In the genomic region with DNA sequence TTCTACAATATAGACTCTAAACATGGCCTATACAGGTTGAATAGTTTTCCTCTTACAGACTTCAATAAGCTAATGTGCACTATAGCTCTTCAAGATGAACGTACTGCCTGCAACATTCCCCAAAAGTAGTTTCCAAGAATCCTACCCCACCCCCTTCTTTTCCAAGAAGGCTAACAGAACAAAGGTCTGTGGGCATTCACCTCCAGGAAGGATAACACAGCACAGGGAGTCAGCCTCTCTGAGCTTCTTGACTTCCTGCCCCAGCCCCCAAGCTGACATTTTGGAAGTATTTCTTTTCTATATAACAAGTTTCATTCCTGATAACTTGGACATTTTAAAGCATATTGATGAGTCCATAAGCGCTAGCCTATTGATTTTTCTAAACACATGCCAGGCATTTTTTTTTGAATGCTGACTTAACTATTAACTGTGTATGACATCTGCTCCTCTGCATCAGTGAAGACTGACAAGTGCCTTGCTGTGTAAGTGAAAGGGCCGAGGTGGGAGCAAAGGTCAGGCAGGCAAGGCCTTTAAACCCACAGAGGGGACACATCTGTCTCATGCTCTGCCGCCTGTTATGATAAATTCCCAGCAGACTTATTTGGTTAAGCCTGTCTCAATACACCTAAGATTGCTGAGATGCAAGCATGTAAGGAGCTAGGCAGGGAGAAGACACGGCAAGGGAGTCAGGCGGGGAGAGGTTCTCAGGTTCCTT, we compare ENCODE assay signal across 29 mouse cellular contexts.
A peak's percentile ranks its signal among the peaks of the same experiment; 100 is the strongest.
DNase-seq lines count a peak whose midpoint lies in the region; ATAC-seq and TF ChIP-seq lines count a peak whose summit lies in the region.
"Had no signal": no experiment of that assay in that cellular context is flagged by ENCODE, and none has a peak within 500 bp of the region (broad histone marks: within the 10 kb centered on the region; RNA-seq: fewer than 3 reads in every experiment).

No protein-coding gene starts in this region.

- no peak overlapping the region for H3K9ac ChIP-seq in midbrain, embryonic 11.5 days (ENCODE audit: low read length)
- no peak overlapping the region for H3K9ac ChIP-seq in midbrain, embryonic 14.5 days (replicated peaks; ENCODE audit: low read length)
- H3K9ac ChIP-seq: forebrain, embryonic 12.5 days; forebrain, postnatal 0 days; hindbrain, embryonic 12.5 days; liver, embryonic 14.5 days; midbrain, embryonic 12.5 days had no signal

- ATAC-seq in midbrain, embryonic 11.5 days (ENCODE audit: low FRiP score): no peak
- ATAC-seq in midbrain, embryonic 14.5 days (ENCODE audit: low FRiP score, low TSS enrichment): no peak
- no peak for ATAC-seq in CD4-positive, CD25-positive, alpha-beta regulatory T cell, adult 4 months
- ATAC-seq: activated CD4-positive, CD25-positive, alpha-beta regulatory T cell, adult 4 months; forebrain, postnatal 0 days; intestine, postnatal 0 days had no signal

- peaks cover 5% of the 10 kb centered on the region; the same call in 1 of the 2 replicates for H3K4me1 ChIP-seq in kidney, adult 2 months (ENCODE audit: control insufficient read depth, insufficient read depth, low read length)
- H3K4me1 ChIP-seq in midbrain, embryonic 11.5 days (ENCODE audit: control insufficient read depth, insufficient read depth, low read length): peaks cover 5% of the 10 kb centered on the region; the same call in 1 of the 2 replicates
- no peaks in the 10 kb centered on the region for H3K4me1 ChIP-seq in midbrain, embryonic 14.5 days (ENCODE audit: control insufficient read depth, insufficient read depth, low read length)

- no peak for TF ChIP-seq CTCF in kidney, adult 2 months (conservative IDR thresholded peaks at IDR 0.05; ENCODE audit: insufficient read depth, insufficient read length, low read depth, low read length)

- no peak overlapping the region for H3K4me2 ChIP-seq in midbrain, embryonic 11.5 days
- H3K4me2 ChIP-seq in midbrain, embryonic 14.5 days (ENCODE audit: low read length): no peak overlapping the region
- H3K4me2 ChIP-seq: forebrain, embryonic 12.5 days; hindbrain, embryonic 12.5 days; midbrain, embryonic 12.5 days had no signal

- no peaks in the 10 kb centered on the region for H3K36me3 ChIP-seq in kidney, adult 2 months (ENCODE audit: control insufficient read depth, insufficient read depth, low read length)
- no peaks in the 10 kb centered on the region for H3K36me3 ChIP-seq in midbrain, embryonic 11.5 days (ENCODE audit: control insufficient read depth, insufficient read depth, low read length)
- H3K36me3 ChIP-seq in midbrain, embryonic 14.5 days (ENCODE audit: control insufficient read depth, insufficient read depth, low read length): no peaks in the 10 kb centered on the region
- H3K36me3 ChIP-seq: forebrain, embryonic 12.5 days; hindbrain, embryonic 12.5 days; midbrain, embryonic 12.5 days had no signal

- WGBS in kidney, adult 2 months: 58% methylated on average over 6 of the region's 6 CpGs
- WGBS in midbrain, embryonic 11.5 days: 48% methylated on average over 6 of the region's 6 CpGs
- 55% methylated on average over 6 of the region's 6 CpGs for WGBS in midbrain, embryonic 14.5 days

- H3K9me3 ChIP-seq in midbrain, embryonic 11.5 days (ENCODE audit: control insufficient read depth, low read length): no peaks in the 10 kb centered on the region
- no peaks in the 10 kb centered on the region for H3K9me3 ChIP-seq in midbrain, embryonic 14.5 days (ENCODE audit: control insufficient read depth, low read length)
- H3K9me3 ChIP-seq: forebrain, embryonic 12.5 days; hindbrain, embryonic 12.5 days; midbrain, embryonic 12.5 days had no signal

- no peaks in the 10 kb centered on the region for H3K27me3 ChIP-seq in kidney, adult 2 months (replicated peaks; ENCODE audit: control insufficient read depth, insufficient read depth, low read length)
- H3K27me3 ChIP-seq in midbrain, embryonic 11.5 days (ENCODE audit: control insufficient read depth, insufficient read depth, low read length): no peaks in the 10 kb centered on the region
- H3K27me3 ChIP-seq in midbrain, embryonic 14.5 days (ENCODE audit: control insufficient read depth, insufficient read depth, low read length): no peaks in the 10 kb centered on the region
- H3K27me3 ChIP-seq: CH12.LX; forebrain, embryonic 12.5 days; hindbrain, embryonic 12.5 days; midbrain, embryonic 12.5 days had no signal

- no peak for TF ChIP-seq POLR2A in kidney, adult 2 months (IDR thresholded peaks at IDR 0.05; ENCODE audit: low read depth, low read length)

- H3K4me3 ChIP-seq in kidney, adult 2 months (ENCODE audit: insufficient read depth, low read depth, low read length): no peak overlapping the region
- H3K4me3 ChIP-seq in midbrain, embryonic 11.5 days (ENCODE audit: low read depth, low read length): no peak overlapping the region
- H3K4me3 ChIP-seq in midbrain, embryonic 14.5 days (replicated peaks; ENCODE audit: low read depth, low read length): no peak overlapping the region
- H3K4me3 ChIP-seq: erythroblast, embryonic 14.5 days; forebrain, embryonic 12.5 days; hindbrain, embryonic 12.5 days; midbrain, embryonic 12.5 days had no signal

- H3K27ac ChIP-seq in kidney, adult 2 months (ENCODE audit: insufficient read depth, low read depth, low read length): no peak overlapping the region
- no peak overlapping the region for H3K27ac ChIP-seq in midbrain, embryonic 11.5 days (ENCODE audit: low read depth, low read length)
- no peak overlapping the region for H3K27ac ChIP-seq in midbrain, embryonic 14.5 days (replicated peaks; ENCODE audit: low read depth, low read length)
- H3K27ac ChIP-seq: forebrain, embryonic 12.5 days; hindbrain, embryonic 12.5 days; liver, embryonic 14.5 days; macrophage; midbrain, embryonic 12.5 days had no signal

- peak; percentile 84 for DNase-seq in kidney, adult 2 months
- DNase-seq in kidney, postnatal 25 days: no peak
- peak; percentile 85 for DNase-seq in midbrain, embryonic 11.5 days (ENCODE audit: low spot score, missing footprints)
- no peak for DNase-seq in midbrain, embryonic 14.5 days
- peak; percentile 50 for DNase-seq in embryo, embryonic 9.5 days (ENCODE audit: extremely low spot score)
- peak; percentile 87 for DNase-seq in yolk sac, embryonic 10.5 days (ENCODE audit: low spot score)
- DNase-seq: adrenal gland, adult 2 months; adrenal gland, postnatal 36 days; B cell, adult 2 months; cerebellum, adult 18-20 months; cerebellum, postnatal 10 days; forebrain, postnatal 0 days; gastrocnemius, postnatal 14 days; heart, postnatal 14 days; liver; lung, adult 2 months; lung, postnatal 10 days; right cerebral cortex, postnatal 25 days; thymus, postnatal 14 days had no signal

Comparison
In these comparisons a context has a peak if more than half of its experiments do, and no peak if none do; other contexts are left out.
1. DNase-seq: peak in kidney, adult 2 months (single experiment), midbrain, embryonic 11.5 days (single experiment), embryo, embryonic 9.5 days (single experiment) and yolk sac, embryonic 10.5 days (single experiment); none in kidney, postnatal 25 days (0 of 2) and midbrain, embryonic 14.5 days (single experiment).